Mouse (Mus musculus): ENCODE results near the gene Katna1. TPM values are rescaled to one million over a fixed set of nuclear protein-coding genes. Genes with fewer than 3 reads are reported as not detected.

Katna1 gene
- total RNA-seq, 2 experiments from 2014 or later, result 11.9 to 16.9 TPM

- intact Hi-C loops (cut with DNase I), result loop anchor here (5.0 kb wide), 1 partner anchor 93 kb away; the partner anchor contains the start of genes Lats1 and Pcmt1
- DNase-seq, result peak; percentile 34 to 43
Observed at GRCm38 (mm10) chr10:7775421-7775820, 49.6 kb downstream of the Katna1 start.

- no peak for DNase-seq
- intact Hi-C loops (cut with DNase I), result loop anchor here (5.0 kb wide), 1 partner anchor 96 kb away; the partner anchor contains the start of genes Lats1 and Pcmt1
Observed at GRCm38 (mm10) chr10:7778361-7778760, 52.6 kb downstream of the Katna1 start.

GRCm38 (mm10) chr10:7779751-7780237 lies 54.0 kb downstream of the Katna1 start:
- DNase-seq, result no peak
- intact Hi-C loops (cut with DNase I), result loop anchor here (5.0 kb wide), 1 partner anchor 97 kb away; the partner anchor contains the start of genes Lats1 and Pcmt1

GRCm38 (mm10) chr10:7780238-7781176 lies 54.7 kb downstream of the Katna1 start:
- peak; percentile 92 for DNase-seq
- intact Hi-C loops (cut with DNase I), result no loop called here

- intact Hi-C loops (cut with DNase I), result no loop called here
- no peak for DNase-seq
Observed at GRCm38 (mm10) chr10:7781214-7781613, 55.4 kb downstream of the Katna1 start.

- no peak for DNase-seq
- intact Hi-C loops (cut with DNase I), result no loop called here
Observed at GRCm38 (mm10) chr10:7787319-7787718, 61.5 kb downstream of the Katna1 start.

- no peak for DNase-seq
- intact Hi-C loops (cut with DNase I), result no loop called here
Observed at GRCm38 (mm10) chr10:7792254-7792750, 66.5 kb downstream of the Katna1 start.

GRCm38 (mm10) chr10:7792751-7793385 lies 67.1 kb downstream of the Katna1 start, which contains the start of the genes Ginm1 and Ppil4:
Gene Ginm1, minus strand, starts transcription at chr10:7792824.
Gene Ppil4, plus strand, starts transcription at chr10:7792891.
- intact Hi-C loops (cut with DNase I), result no loop called here
- DNase-seq, result peak; percentile 91 to 94

- intact Hi-C loops (cut with DNase I), result no loop called here
- no peak for DNase-seq
Observed at GRCm38 (mm10) chr10:7801258-7801657, 75.5 kb downstream of the Katna1 start.

GRCm38 (mm10) chr10:7802519-7803140 lies 76.8 kb downstream of the Katna1 start:
- intact Hi-C loops (cut with DNase I), result no loop called here
- no peak for DNase-seq

GRCm38 (mm10) chr10:7809937-7810336 lies 84.1 kb downstream of the Katna1 start:
- intact Hi-C loops (cut with DNase I), result loop anchor here (1.0 kb wide), 3 partner anchors 73 to 430 kb away; no protein-coding TSS in a partner anchor
- peak; percentile 73 to 83 for DNase-seq

Other genes starting within 250 kb of the Katna1 start
- 1 to 10 TPM; 2.2 to 2.4 TPM for gene Lrp11, start 136.2 kb upstream of the Katna1 start, total RNA-seq (2021)
- 10 to 100 TPM in 1 of 2 experiments, 1 to 10 TPM in 1; 5.9 to 10.7 TPM for gene Nup43, start 58.5 kb upstream of the Katna1 start, total RNA-seq (2021)
- 100 to 1,000 TPM; 105 to 107 TPM for gene Pcmt1, start 44.9 kb upstream of the Katna1 start, total RNA-seq (2021)
- gene Lats1, start 44.8 kb upstream of the Katna1 start, total RNA-seq (2021), result 10 to 100 TPM; 20.2 to 22.3 TPM
- 10 to 100 TPM; 76.1 to 83.5 TPM for gene Ginm1, start 66.8 kb downstream of the Katna1 start, total RNA-seq (2021)
- 10 to 100 TPM; 19.4 to 21.2 TPM for gene Ppil4, start 66.9 kb downstream of the Katna1 start, total RNA-seq (2021)
- gene Zc3h12d, start 106.5 kb downstream of the Katna1 start, total RNA-seq (2021), result under 1 TPM; 0.17 to 0.25 TPM
- gene Tab2, start 230.2 kb downstream of the Katna1 start, total RNA-seq (2021), result 10 to 100 TPM; 54.9 to 55.7 TPM

All from heart, postnatal 10 days (tissue).